Mouse (Mus musculus) ES-E14 (cell line): ENCODE measurements around the gene Fam222a.

ENCODE experiments used
- CHD2 ChIP-seq: IDR thresholded peaks from 2 replicates; pipeline ENCODE4 v1.6.1; 2014; ENCODE audit warnings: mild to moderate bottlenecking, low read depth, low read length, inconsistent platforms
- HCFC1 ChIP-seq: IDR thresholded peaks from 2 replicates; pipeline ENCODE4 v1.6.1; 2012; ENCODE audit warnings: low read length, inconsistent platforms, borderline replicate concordance; ENCODE audit not compliant: insufficient read depth
- MAFK ChIP-seq: IDR thresholded peaks from 2 replicates; pipeline ENCODE4 v1.6.1; 2014; ENCODE audit warnings: mild to moderate bottlenecking, low read depth, low read length, inconsistent platforms; ENCODE audit not compliant: insufficient read depth
- ZC3H11A ChIP-seq: IDR thresholded peaks from 2 replicates; pipeline ENCODE4 v1.6.1; 2012; ENCODE audit warnings: low read depth, mild to moderate bottlenecking, inconsistent platforms, low read length, borderline replicate concordance
- ZNF384 ChIP-seq: IDR thresholded peaks from 2 replicates; pipeline ENCODE4 v1.6.1; 2012; ENCODE audit warnings: low read depth, low read length, inconsistent platforms

DNA sequence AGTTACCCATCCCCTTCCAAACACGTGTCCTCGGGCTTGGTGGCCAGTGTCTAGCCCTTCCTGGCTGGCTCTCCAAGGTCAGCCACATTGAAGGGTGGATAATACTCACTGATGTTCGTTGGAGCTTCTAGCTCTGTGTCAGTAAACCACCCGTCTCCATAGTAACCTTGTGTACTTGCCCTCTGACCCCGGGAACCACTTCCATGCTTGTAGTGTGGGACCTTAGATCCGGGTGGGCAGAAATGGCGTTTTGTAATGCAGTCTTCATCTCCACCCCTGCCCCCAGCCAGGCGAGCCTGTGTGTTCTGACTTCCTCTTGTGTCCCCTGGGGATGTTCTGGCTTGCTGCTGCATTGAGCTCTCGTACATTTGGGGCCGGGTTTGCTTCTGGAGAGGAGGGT, 28.8 kb downstream of the Fam222a start:
- TF ChIP-seq HCFC1 (no peak), ZC3H11A (no peak), CHD2 (no peak), ZNF384 (no peak), MAFK (no peak)
